ENCODE assay signal across 8 mouse cellular contexts in genomic region chr15:84654975-84655374, GRCm38 (mm10). TPM values are rescaled to one million over a fixed set of nuclear protein-coding genes. Genes with fewer than 3 reads are reported as not detected.
DNase-seq lines count a peak whose midpoint lies in the region; ATAC-seq and TF ChIP-seq lines count a peak whose summit lies in the region.

No protein-coding gene starts in this region.

- peak; percentile 21 for DNase-seq in embryo, embryonic 10 days (ENCODE audit: low spot score)
- DNase-seq in embryo, embryonic 10.5 days (ENCODE audit: low spot score), result no peak
- DNase-seq in lung, postnatal 0 days (ENCODE audit: low spot score), result peak; percentile 26
- no peak for DNase-seq in lung, postnatal 10 days
- DNase-seq in limb, embryonic 14.5 days (ENCODE audit: low spot score), result no peak
- no peak for DNase-seq in adrenal gland, postnatal 25 days
- DNase-seq in urinary bladder, postnatal 25 days (ENCODE audit: low spot score), result no peak

- no peak overlapping the region for H3K4me3 ChIP-seq in lung, postnatal 0 days (ENCODE audit: low read depth, low read length)
- no peak overlapping the region for H3K4me3 ChIP-seq in limb, embryonic 14.5 days (replicated peaks; ENCODE audit: low read length)
- H3K4me3 ChIP-seq in stomach, embryonic 16.5 days (replicated peaks; ENCODE audit: low read length), result no peak overlapping the region

- no peak for TF ChIP-seq POLR2A in limb, embryonic 14.5 days (IDR thresholded peaks at IDR 0.05; ENCODE audit: borderline replicate concordance, extremely low read depth, insufficient read depth, insufficient read length)

- no peak overlapping the region for H3K4me2 ChIP-seq in lung, postnatal 0 days (replicated peaks; ENCODE audit: low read depth, low read length)
- peak overlapping the region; percentile 61; the same call in 1 of the 2 replicates for H3K4me2 ChIP-seq in limb, embryonic 14.5 days (replicated peaks; ENCODE audit: low read depth, low read length, severe bottlenecking)
- H3K4me2 ChIP-seq in stomach, embryonic 16.5 days (ENCODE audit: low read depth, low read length), result 0 out of 2 replicates have a peak overlapping the region, but pooled peaks have one; percentile 53

- H3K27ac ChIP-seq in lung, postnatal 0 days (ENCODE audit: low read length), result peak overlapping the region; percentile 74
- H3K27ac ChIP-seq in limb, embryonic 14.5 days (replicated peaks; ENCODE audit: low read depth, low read length), result peak overlapping the region; percentile 90
- H3K27ac ChIP-seq in stomach, embryonic 16.5 days (ENCODE audit: low read length), result peak overlapping the region; percentile 88

- no peaks in the 10 kb centered on the region for H3K27me3 ChIP-seq in lung, postnatal 0 days (replicated peaks; ENCODE audit: insufficient read depth, low read length)
- H3K27me3 ChIP-seq in limb, embryonic 14.5 days (ENCODE audit: control insufficient read depth, insufficient read depth, low read length), result no peaks in the 10 kb centered on the region
- no peaks in the 10 kb centered on the region for H3K27me3 ChIP-seq in stomach, embryonic 16.5 days (ENCODE audit: control insufficient read depth, insufficient read depth, low read length)

- no peaks in the 10 kb centered on the region for H3K9me3 ChIP-seq in lung, postnatal 0 days (ENCODE audit: low read length)
- H3K9me3 ChIP-seq in limb, embryonic 14.5 days (ENCODE audit: control insufficient read depth, low read length), result no peaks in the 10 kb centered on the region
- no peaks in the 10 kb centered on the region for H3K9me3 ChIP-seq in stomach, embryonic 16.5 days (replicated peaks; ENCODE audit: control insufficient read depth, low read length)

- no peak for TF ChIP-seq EP300 in lung, postnatal 0 days (IDR thresholded peaks at IDR 0.05)

- H3K4me1 ChIP-seq in lung, postnatal 0 days (ENCODE audit: insufficient read depth, low read depth, low read length), result peaks cover 5% of the 10 kb centered on the region; the same call in 1 of the 2 replicates
- H3K4me1 ChIP-seq in limb, embryonic 14.5 days (ENCODE audit: control insufficient read depth, insufficient read depth, low read length), result peaks cover 11% of the 10 kb centered on the region
- peaks cover 12% of the 10 kb centered on the region for H3K4me1 ChIP-seq in stomach, embryonic 16.5 days (ENCODE audit: control insufficient read depth, insufficient read depth, low read length)

- no peaks in the 10 kb centered on the region for H3K36me3 ChIP-seq in lung, postnatal 0 days (ENCODE audit: insufficient read depth, low read length)
- no peaks in the 10 kb centered on the region for H3K36me3 ChIP-seq in limb, embryonic 14.5 days (ENCODE audit: control insufficient read depth, insufficient read depth, low read length)
- H3K36me3 ChIP-seq in stomach, embryonic 16.5 days (ENCODE audit: control insufficient read depth, insufficient read depth, low read length), result no peaks in the 10 kb centered on the region

- 44% methylated on average over 10 of the region's 10 CpGs for WGBS in lung, postnatal 0 days
- 42% methylated on average over 10 of the region's 10 CpGs for WGBS in limb, embryonic 14.5 days
- 41% methylated on average over 10 of the region's 10 CpGs for WGBS in stomach, embryonic 16.5 days

- no peak for TF ChIP-seq CTCF in lung, postnatal 0 days (IDR thresholded peaks at IDR 0.05)

- ATAC-seq in lung, postnatal 0 days, result no peak
- no peak for ATAC-seq in limb, embryonic 14.5 days (ENCODE audit: low FRiP score, low read depth)
- no peak for ATAC-seq in stomach, embryonic 16.5 days (ENCODE audit: insufficient read depth, low FRiP score)

- H3K9ac ChIP-seq in lung, postnatal 0 days (replicated peaks; ENCODE audit: low read depth), result no peak overlapping the region
- no peak overlapping the region for H3K9ac ChIP-seq in limb, embryonic 14.5 days (ENCODE audit: low read depth, low read length, severe bottlenecking)
- H3K9ac ChIP-seq in stomach, embryonic 16.5 days (ENCODE audit: low read length), result no peak overlapping the region

RNA-seq across cellular contexts. Expression of gene Prr5, which starts 14.4 kb away (rescaled TPM):
- polyA plus RNA-seq in lung, postnatal 0 days (2015; fragmentation: Nextera tagmentation; extraction: Ambion mirVana), result 8.8 and 9.2 TPM in 2 replicates
- polyA plus RNA-seq in limb, embryonic 14.5 days (2012; rRNA removed), result 41.4 and 52.9 TPM in 2 replicates
- polyA plus RNA-seq in limb, embryonic 14.5 days (2014; fragmentation: Nextera tagmentation; extraction: Ambion mirVana), result 29.7 and 29.8 TPM in 2 replicates
- polyA plus RNA-seq in stomach, embryonic 16.5 days (2015; fragmentation: Nextera tagmentation; extraction: Ambion mirVana), result 29.8 and 31.1 TPM in 2 replicates
- total RNA-seq in adrenal gland, postnatal 25 days (2021), result 3.7 and 5.0 TPM in 2 replicates

Comparison
In these comparisons a context has a peak if more than half of its experiments do, and no peak if none do; other contexts are left out.
1. DNase-seq: peak in embryo, embryonic 10 days (single experiment) and lung, postnatal 0 days (single experiment); none in embryo, embryonic 10.5 days (single experiment), lung, postnatal 10 days (single experiment), limb, embryonic 14.5 days (single experiment), adrenal gland, postnatal 25 days (single experiment) and urinary bladder, postnatal 25 days (single experiment).
2. Peak in every context shown above with its lines, with median percentiles within 50 percentile points of each other: H3K27ac ChIP-seq.